Mouse (Mus musculus) neural tube, embryonic 11.5 days (tissue): ENCODE measurements at regions not wholly inside any gene's neighbourhood (a gene's known extent, or its start where the extent isn't known, plus 50 kb on each side); places are given as distances from the start of the nearest gene placed in this dataset.

Experiments
- ATAC-seq: fragments of 200-750 bp; cut with Nextera tagmentation; 2 replicates; pipeline ENCODE4 v1.8.0; 2017; ENCODE audit warnings: moderate number of reproducible peaks, mild to moderate bottlenecking, moderate TSS enrichment, moderate library complexity; ENCODE audit not compliant: insufficient read depth, low FRiP score, low TSS enrichment
- DNase-seq: peaks from one replicate; pipeline ENCODE4 v3.0.0-alpha.2; 2015; ENCODE audit warnings: low spot score
- H3K27ac ChIP-seq: fragments of 300-500 bp; sonication (generic); 2 replicates; pipeline ENCODE4 v1.5.1; 2014; ENCODE audit warnings: low read depth, mild to moderate bottlenecking, low read length
- H3K27me3 ChIP-seq: fragments of 300-500 bp; sonication (generic); 2 replicates; pipeline ENCODE4 v1.6.1; 2014; ENCODE audit warnings: mild to moderate bottlenecking, low read length, mixed read lengths; ENCODE audit not compliant: control insufficient read depth, insufficient read depth
- H3K36me3 ChIP-seq: fragments of 300-500 bp; sonication (generic); 2 replicates; pipeline ENCODE4 v1.6.1; 2014; ENCODE audit warnings: mild to moderate bottlenecking, low read length, moderate library complexity, mixed read lengths; ENCODE audit not compliant: control insufficient read depth, insufficient read depth
- H3K4me1 ChIP-seq: fragments of 300-500 bp; sonication (generic); 2 replicates; pipeline ENCODE4 v1.6.1; 2014; ENCODE audit warnings: low read length, mixed read lengths; ENCODE audit not compliant: control insufficient read depth, insufficient read depth
- H3K4me2 ChIP-seq: fragments of 300-500 bp; sonication (generic); 2 replicates; pipeline ENCODE4 v1.6.1; 2014; ENCODE audit warnings: low read depth, mild to moderate bottlenecking, moderate library complexity
- H3K4me3 ChIP-seq: fragments of 300-500 bp; sonication (generic); 2 replicates; pipeline ENCODE4 v1.5.1; 2014; ENCODE audit warnings: low read depth, low read length
- H3K9ac ChIP-seq: fragments of 300-500 bp; sonication (generic); 2 replicates; pipeline ENCODE4 v1.6.1; 2014; ENCODE audit warnings: mild to moderate bottlenecking, low read length
- H3K9me3 ChIP-seq: fragments of 300-500 bp; sonication (generic); 2 replicates; pipeline ENCODE4 v1.6.1; 2016; ENCODE audit warnings: low read length; ENCODE audit not compliant: control insufficient read depth
- WGBS: fragments of 180-500 bp; shearing (Covaris S2); extraction: QIAGEN DNeasy Blood & Tissue Kit; methylation state at CpG from one replicate; pipeline ENCODE4 v1.1.7; 2014; 5-methylcytosine and 5-hydroxymethylcytosine counted together

- Histone ChIP-seq H3K4me1 (no peaks in the 10 kb centered on the region), H3K4me2 (no peak overlapping the region), H3K9me3 (no peaks in the 10 kb centered on the region), H3K27ac (no peak overlapping the region), H3K27me3 (no peaks in the 10 kb centered on the region), H3K9ac (no peak overlapping the region), H3K4me3 (no peak overlapping the region), H3K36me3 (no peaks in the 10 kb centered on the region)
- DNase-seq (no peak), ATAC-seq (no peak)
- whole genome bisulfite sequencing: 92% methylated on average over 8 of the region's 8 CpGs
These were observed 351.5 kb downstream of the Etnk1 start for GRCm38 (mm10) chr6:143518476-143518875.

GRCm38 (mm10) chr6:143519668-143520067 lies 352.6 kb downstream of the Etnk1 start:
- no peaks in the 10 kb centered on the region for H3K9me3 ChIP-seq
- no peak overlapping the region for H3K27ac ChIP-seq
- no peaks in the 10 kb centered on the region for H3K4me1 ChIP-seq
- no peaks in the 10 kb centered on the region for H3K36me3 ChIP-seq
- DNase-seq (no peak), ATAC-seq (no peak)
- H3K9ac ChIP-seq: no peak overlapping the region
- no peak overlapping the region for H3K4me3 ChIP-seq
- no peaks in the 10 kb centered on the region for H3K27me3 ChIP-seq
- H3K4me2 ChIP-seq: no peak overlapping the region
- 95% methylated on average over 5 of the region's 5 CpGs for WGBS

- DNase-seq: no peak
- Histone ChIP-seq H3K36me3 (no peaks in the 10 kb centered on the region), H3K4me2 (no peak overlapping the region), H3K4me3 (no peak overlapping the region), H3K27me3 (no peaks in the 10 kb centered on the region), H3K27ac (no peak overlapping the region), H3K9ac (no peak overlapping the region), H3K4me1 (no peaks in the 10 kb centered on the region), H3K9me3 (no peaks in the 10 kb centered on the region)
- WGBS: 91% methylated on average over 4 of the region's 4 CpGs
- ATAC-seq: no peak
These were observed 358.1 kb downstream of the Etnk1 start for GRCm38 (mm10) chr6:143525092-143525491.

GRCm38 (mm10) chr6:143528898-143529297 lies 361.9 kb downstream of the Etnk1 start:
- 94% methylated on average over 7 of the region's 7 CpGs for WGBS
- H3K27me3 ChIP-seq: no peaks in the 10 kb centered on the region
- no peak overlapping the region for H3K4me2 ChIP-seq
- H3K9ac ChIP-seq: no peak overlapping the region
- no peaks in the 10 kb centered on the region for H3K36me3 ChIP-seq
- H3K27ac ChIP-seq: no peak overlapping the region
- ATAC-seq: no peak
- 0 out of 2 replicates have a peak, but pooled peaks cover 4% of the 10 kb centered on the region for H3K4me1 ChIP-seq
- H3K4me3 ChIP-seq: no peak overlapping the region
- no peak for DNase-seq
- H3K9me3 ChIP-seq: no peaks in the 10 kb centered on the region

GRCm38 (mm10) chr6:143530372-143531224 lies 363.6 kb downstream of the Etnk1 start:
- H3K4me1 ChIP-seq: 0 out of 2 replicates have a peak, but pooled peaks cover 4% of the 10 kb centered on the region
- H3K36me3 ChIP-seq: no peaks in the 10 kb centered on the region
- WGBS: 38% methylated on average over 13 of the region's 13 CpGs
- no peak overlapping the region for H3K9ac ChIP-seq
- H3K4me3 ChIP-seq: no peak overlapping the region
- DNase-seq (no peak), ATAC-seq (no peak)
- no peaks in the 10 kb centered on the region for H3K27me3 ChIP-seq
- H3K9me3 ChIP-seq: no peaks in the 10 kb centered on the region
- no peak overlapping the region for H3K4me2 ChIP-seq
- no peak overlapping the region for H3K27ac ChIP-seq

GRCm38 (mm10) chr6:143531477-143531876 lies 364.5 kb downstream of the Etnk1 start:
- H3K27ac ChIP-seq: no peak overlapping the region
- H3K4me2 ChIP-seq: no peak overlapping the region
- ATAC-seq: no peak
- no peaks in the 10 kb centered on the region for H3K36me3 ChIP-seq
- DNase-seq: peak; percentile 35
- 0 out of 2 replicates have a peak, but pooled peaks cover 4% of the 10 kb centered on the region for H3K4me1 ChIP-seq
- H3K27me3 ChIP-seq: no peaks in the 10 kb centered on the region
- no peaks in the 10 kb centered on the region for H3K9me3 ChIP-seq
- H3K9ac ChIP-seq: no peak overlapping the region
- no peak overlapping the region for H3K4me3 ChIP-seq
- WGBS: 27% methylated on average over 6 of the region's 6 CpGs

GRCm38 (mm10) chr6:143532380-143532779 lies 365.4 kb downstream of the Etnk1 start:
- Histone ChIP-seq H3K4me3 (no peak overlapping the region), H3K9me3 (no peaks in the 10 kb centered on the region), H3K4me2 (no peak overlapping the region), H3K4me1 (0 out of 2 replicates have a peak, but pooled peaks cover 4% of the 10 kb centered on the region), H3K27ac (no peak overlapping the region), H3K9ac (no peak overlapping the region), H3K27me3 (no peaks in the 10 kb centered on the region), H3K36me3 (no peaks in the 10 kb centered on the region)
- no peak for ATAC-seq
- 89% methylated on average over 12 of the region's 12 CpGs for WGBS
- no peak for DNase-seq

GRCm38 (mm10) chr6:143535265-143535664 lies 368.2 kb downstream of the Etnk1 start:
- DNase-seq (no peak), ATAC-seq (no peak)
- 0 out of 2 replicates have a peak, but pooled peaks cover 4% of the 10 kb centered on the region for H3K4me1 ChIP-seq
- H3K4me3 ChIP-seq: no peak overlapping the region
- H3K4me2 ChIP-seq: no peak overlapping the region
- H3K9ac ChIP-seq: no peak overlapping the region
- no peaks in the 10 kb centered on the region for H3K36me3 ChIP-seq
- H3K9me3 ChIP-seq: no peaks in the 10 kb centered on the region
- WGBS: 81% methylated on average over 12 of the region's 12 CpGs
- no peaks in the 10 kb centered on the region for H3K27me3 ChIP-seq
- no peak overlapping the region for H3K27ac ChIP-seq

- ATAC-seq (no peak), DNase-seq (no peak)
- WGBS: 91% methylated on average over 15 of the region's 15 CpGs
- no peak overlapping the region for H3K27ac ChIP-seq
- H3K4me2 ChIP-seq: no peak overlapping the region
- no peaks in the 10 kb centered on the region for H3K27me3 ChIP-seq
- H3K36me3 ChIP-seq: no peaks in the 10 kb centered on the region
- no peaks in the 10 kb centered on the region for H3K9me3 ChIP-seq
- H3K4me1 ChIP-seq: 0 out of 2 replicates have a peak, but pooled peaks cover 4% of the 10 kb centered on the region
- no peak overlapping the region for H3K9ac ChIP-seq
- H3K4me3 ChIP-seq: no peak overlapping the region
These were observed 368.7 kb downstream of the Etnk1 start for GRCm38 (mm10) chr6:143535726-143536125.
